Mouse (Mus musculus): ENCODE data around the gene 4930507D05Rik. TPM values are rescaled to one million over a fixed set of nuclear protein-coding genes. Genes with fewer than 3 reads are reported as not detected.

Gene 4930507D05Rik
- polyA plus RNA-seq (2014; fragmentation: Nextera tagmentation; extraction: Ambion mirVana), result 1.5 and 2.8 TPM in 2 replicates

DNA sequence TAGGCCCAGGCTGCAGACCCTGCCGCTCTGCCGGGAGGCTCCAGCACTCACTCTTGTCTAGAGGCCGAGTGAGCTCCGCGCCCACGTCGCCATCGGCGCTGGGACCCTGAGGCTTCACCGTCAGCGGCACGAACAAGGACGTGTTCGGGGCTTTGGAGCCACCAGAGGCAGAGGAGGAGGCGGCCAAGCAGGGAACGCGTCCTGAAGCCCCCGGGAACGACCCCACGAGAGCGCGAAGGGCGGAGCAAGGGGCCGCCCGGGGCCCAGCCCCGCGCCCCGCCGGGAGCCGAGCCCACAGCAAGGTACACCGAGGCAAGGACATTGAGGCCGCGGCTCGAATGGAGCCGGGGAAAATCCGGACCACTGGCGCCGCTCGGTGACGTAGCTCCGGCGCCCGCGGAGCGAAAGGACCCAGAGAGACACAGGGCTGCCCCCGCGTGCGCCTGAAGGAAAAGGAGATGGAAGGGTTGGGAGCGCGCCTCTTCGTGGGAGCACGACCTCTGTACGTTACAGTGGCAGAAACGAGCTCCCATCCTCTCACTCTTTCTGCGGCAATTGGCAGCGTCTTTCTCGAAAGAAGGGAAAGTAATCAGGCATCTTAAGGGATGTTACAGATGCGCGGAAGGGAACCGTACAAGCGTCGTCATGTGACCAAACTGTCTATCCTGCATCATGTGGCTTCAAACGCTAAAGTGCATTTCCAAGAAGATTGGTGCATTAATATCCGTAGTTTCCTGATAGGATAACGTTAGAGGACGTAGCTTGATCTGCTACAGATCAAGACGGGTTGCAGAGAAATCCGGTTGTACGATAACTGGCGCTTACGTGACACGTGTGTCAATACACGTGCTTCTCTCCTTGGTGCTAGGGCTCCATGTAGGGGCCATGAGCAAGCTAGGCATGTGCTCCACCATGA lies at the start of gene 4930507D05Rik, which contains the start of gene Supv3l1:
Gene 4930507D05Rik, plus strand, starts transcription at position 126 of the 916 bp plus-strand sequence.
Gene Supv3l1, minus strand, starts transcription at position 375 of the 916 bp plus-strand sequence.
- H3K9me3 ChIP-seq (ENCODE audit: control insufficient read depth, low read length), result no peaks in the 10 kb centered on the region
- H3K27ac ChIP-seq (ENCODE audit: low read depth, low read length), result peak within 1 kb of the TSS; percentile 87
- H3K9ac ChIP-seq (replicated peaks; ENCODE audit: low read depth, low read length), result peak within 1 kb of the TSS; percentile 83
- peaks cover 14% of the 10 kb centered on the region; the same call in 1 of the 2 replicates for H3K4me1 ChIP-seq (ENCODE audit: control insufficient read depth, insufficient read depth, low read length)
- H3K27me3 ChIP-seq (ENCODE audit: control insufficient read depth, insufficient read depth, low read length), result no peaks in the 10 kb centered on the region
- H3K4me2 ChIP-seq (ENCODE audit: low read depth, low read length), result peak within 1 kb of the TSS; percentile 49
- WGBS, result under 1% methylated on average over 72 of the region's 73 CpGs
- ATAC-seq (ENCODE audit: low read depth), result peak; percentile 94
- H3K4me3 ChIP-seq (ENCODE audit: low read depth, low read length), result peak within 1 kb of the TSS; percentile 76
- H3K36me3 ChIP-seq (ENCODE audit: control insufficient read depth, insufficient read depth, low read length), result peaks cover 23% of the 10 kb centered on the region

GRCm38 (mm10) chr10:62401641-62402111 lies 47.6 kb upstream of the 4930507D05Rik start:
- H3K27ac ChIP-seq (ENCODE audit: low read depth, low read length), result no peak overlapping the region
- ATAC-seq (ENCODE audit: low read depth), result no peak

GRCm38 (mm10) chr10:62404901-62405300 lies 44.4 kb upstream of the 4930507D05Rik start:
- no peaks in the 10 kb centered on the region for H3K27me3 ChIP-seq (ENCODE audit: control insufficient read depth, insufficient read depth, low read length)
- H3K4me2 ChIP-seq (ENCODE audit: low read depth, low read length), result peak overlapping the region; percentile 21; the same call in 1 of the 2 replicates
- H3K9me3 ChIP-seq (ENCODE audit: control insufficient read depth, low read length), result no peaks in the 10 kb centered on the region
- H3K4me1 ChIP-seq (ENCODE audit: control insufficient read depth, insufficient read depth, low read length), result no peaks in the 10 kb centered on the region
- no peak overlapping the region for H3K4me3 ChIP-seq (ENCODE audit: low read depth, low read length)
- H3K9ac ChIP-seq (replicated peaks; ENCODE audit: low read depth, low read length), result no peak overlapping the region
- WGBS, result 48% methylated on average over 14 of the region's 14 CpGs
- H3K27ac ChIP-seq (ENCODE audit: low read depth, low read length), result no peak overlapping the region
- H3K36me3 ChIP-seq (ENCODE audit: control insufficient read depth, insufficient read depth, low read length), result no peaks in the 10 kb centered on the region
- no peak for ATAC-seq (ENCODE audit: low read depth)

More at GRCm38 (mm10) chr10:62401641-62402111, 47.6 kb upstream of the 4930507D05Rik start:
- no peaks in the 10 kb centered on the region for H3K27me3 ChIP-seq (ENCODE audit: control insufficient read depth, insufficient read depth, low read length)
- H3K9ac ChIP-seq (replicated peaks; ENCODE audit: low read depth, low read length), result no peak overlapping the region
- H3K36me3 ChIP-seq (ENCODE audit: control insufficient read depth, insufficient read depth, low read length), result no peaks in the 10 kb centered on the region
- H3K4me2 ChIP-seq (ENCODE audit: low read depth, low read length), result no peak overlapping the region
- WGBS, result 84% methylated on average over 19 of the region's 19 CpGs
- no peaks in the 10 kb centered on the region for H3K9me3 ChIP-seq (ENCODE audit: control insufficient read depth, low read length)
- H3K4me3 ChIP-seq (ENCODE audit: low read depth, low read length), result no peak overlapping the region
- H3K4me1 ChIP-seq (ENCODE audit: control insufficient read depth, insufficient read depth, low read length), result no peaks in the 10 kb centered on the region

DNA sequence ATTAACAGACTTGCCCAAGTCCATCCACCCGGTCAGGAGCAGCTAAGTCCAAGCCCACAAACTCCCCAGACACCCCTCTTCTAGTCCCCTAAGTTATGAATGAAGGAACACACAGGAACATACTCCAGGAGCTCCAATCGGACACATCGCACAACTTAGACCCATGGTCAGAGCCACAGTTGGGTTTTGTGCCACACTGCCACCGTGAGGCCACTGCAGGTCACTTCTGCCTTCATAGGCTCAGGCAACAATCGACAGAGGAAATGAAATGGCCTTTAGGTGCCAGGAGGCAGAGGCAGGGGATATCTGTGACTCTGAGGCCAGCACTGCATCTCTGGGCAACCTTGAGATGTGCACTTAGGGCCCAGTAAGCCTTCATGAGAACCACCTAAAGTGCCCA lies 38.3 kb upstream of the 4930507D05Rik start:
- Histone ChIP-seq H3K9ac (replicated peaks; ENCODE audit: low read depth, low read length) (no peak overlapping the region), H3K27ac (ENCODE audit: low read depth, low read length) (no peak overlapping the region), H3K4me2 (ENCODE audit: low read depth, low read length) (no peak overlapping the region), H3K36me3 (ENCODE audit: control insufficient read depth, insufficient read depth, low read length) (no peaks in the 10 kb centered on the region), H3K4me3 (ENCODE audit: low read depth, low read length) (no peak overlapping the region), H3K27me3 (ENCODE audit: control insufficient read depth, insufficient read depth, low read length) (no peaks in the 10 kb centered on the region), H3K9me3 (ENCODE audit: control insufficient read depth, low read length) (no peaks in the 10 kb centered on the region), H3K4me1 (ENCODE audit: control insufficient read depth, insufficient read depth, low read length) (no peaks in the 10 kb centered on the region)
- WGBS, result 11% methylated on average over 5 of the region's 5 CpGs
- peak; percentile 76 for ATAC-seq (ENCODE audit: low read depth)

DNA sequence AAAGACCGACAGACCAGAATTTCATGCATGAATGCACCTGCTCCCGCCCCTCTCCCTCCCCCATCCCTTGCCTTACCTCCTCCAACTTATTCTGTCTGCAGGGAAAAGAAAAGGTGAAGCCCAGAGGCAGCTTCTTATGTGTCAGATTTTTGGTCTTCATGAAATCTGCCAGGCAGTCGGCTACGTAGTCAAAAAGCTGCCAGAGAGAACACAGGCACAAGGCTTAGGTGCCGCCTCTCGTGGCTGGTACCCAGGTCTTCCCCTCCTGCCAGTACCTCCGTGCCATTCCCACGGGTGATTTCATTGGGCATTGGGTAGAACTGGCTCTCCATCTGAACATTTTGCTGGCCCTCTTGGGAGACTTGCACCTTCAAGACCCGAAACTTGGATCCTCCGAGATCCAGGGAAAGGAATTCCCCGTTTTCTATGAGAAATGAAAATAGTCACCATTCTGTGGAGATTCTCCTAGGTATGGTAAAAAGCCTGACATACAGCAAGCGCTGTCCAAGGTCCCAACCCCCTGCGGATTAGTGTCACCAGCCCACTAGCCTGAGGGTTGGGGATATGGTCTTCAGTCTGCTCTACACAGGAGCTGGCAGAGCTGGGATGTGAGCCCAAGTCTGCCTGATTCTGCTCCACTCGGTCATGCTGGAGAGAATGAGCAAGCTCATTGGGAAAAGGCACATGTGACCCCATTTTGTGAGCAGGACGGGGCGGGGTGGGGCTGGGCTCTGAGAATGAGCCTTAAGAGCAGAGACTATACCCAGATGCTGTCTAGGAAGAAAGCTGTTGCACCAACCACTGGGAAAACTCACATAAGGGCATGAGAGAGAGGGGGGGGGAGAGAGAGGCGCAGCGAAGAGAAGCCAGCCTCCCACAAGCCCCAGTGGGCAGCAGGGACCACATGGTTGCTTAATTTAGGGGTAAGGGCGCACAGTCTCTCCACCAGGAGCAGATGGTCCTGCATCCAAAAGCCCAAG lies 37.6 kb upstream of the 4930507D05Rik start:
- Histone ChIP-seq H3K9me3 (ENCODE audit: control insufficient read depth, low read length) (no peaks in the 10 kb centered on the region), H3K9ac (replicated peaks; ENCODE audit: low read depth, low read length) (no peak overlapping the region), H3K27ac (ENCODE audit: low read depth, low read length) (no peak overlapping the region), H3K4me2 (ENCODE audit: low read depth, low read length) (no peak overlapping the region), H3K4me1 (ENCODE audit: control insufficient read depth, insufficient read depth, low read length) (no peaks in the 10 kb centered on the region), H3K4me3 (ENCODE audit: low read depth, low read length) (no peak overlapping the region), H3K36me3 (ENCODE audit: control insufficient read depth, insufficient read depth, low read length) (no peaks in the 10 kb centered on the region), H3K27me3 (ENCODE audit: control insufficient read depth, insufficient read depth, low read length) (no peaks in the 10 kb centered on the region)
- no peak for ATAC-seq (ENCODE audit: low read depth)
- 70% methylated on average over 19 of the region's 19 CpGs for WGBS

DNA sequence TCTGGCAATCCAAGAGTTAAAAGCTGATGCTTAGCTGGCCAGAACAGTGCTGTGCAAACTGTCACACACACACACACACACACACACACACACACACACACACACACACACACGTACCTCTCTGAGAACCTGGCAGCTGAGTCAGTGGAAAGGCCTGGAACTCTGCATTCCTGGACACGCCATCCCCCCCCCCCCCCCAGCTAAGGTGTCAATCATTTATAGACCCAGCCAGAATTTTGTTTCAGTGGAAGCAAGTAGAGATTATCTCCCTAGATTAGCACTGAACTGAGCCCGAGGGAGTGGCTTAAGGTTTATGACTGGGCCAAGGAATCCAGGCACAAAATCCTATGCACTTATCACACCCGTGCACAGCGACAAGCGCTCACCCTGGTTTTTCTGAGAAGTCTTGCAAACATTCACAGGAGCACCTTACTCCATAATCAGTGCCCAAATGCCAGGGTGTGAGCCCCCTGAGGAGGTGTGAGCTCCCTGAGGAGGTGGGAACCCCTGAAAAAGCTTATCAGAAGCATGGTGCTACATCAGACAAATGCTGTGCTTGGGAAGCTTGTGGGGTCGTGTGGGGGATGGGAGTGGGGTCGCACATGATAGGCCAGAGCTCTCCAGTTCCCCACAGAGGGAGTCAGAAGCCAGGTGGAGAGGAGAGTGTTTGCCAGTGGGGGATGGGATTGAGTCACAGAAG lies 36.2 kb upstream of the 4930507D05Rik start:
- no peak overlapping the region for H3K9ac ChIP-seq (replicated peaks; ENCODE audit: low read depth, low read length)
- WGBS, result 45% methylated on average over 8 of the region's 8 CpGs
- no peaks in the 10 kb centered on the region for H3K36me3 ChIP-seq (ENCODE audit: control insufficient read depth, insufficient read depth, low read length)
- H3K27ac ChIP-seq (ENCODE audit: low read depth, low read length), result no peak overlapping the region
- H3K4me3 ChIP-seq (ENCODE audit: low read depth, low read length), result no peak overlapping the region
- H3K4me2 ChIP-seq (ENCODE audit: low read depth, low read length), result no peak overlapping the region
- ATAC-seq (ENCODE audit: low read depth), result no peak
- no peaks in the 10 kb centered on the region for H3K4me1 ChIP-seq (ENCODE audit: control insufficient read depth, insufficient read depth, low read length)
- no peaks in the 10 kb centered on the region for H3K27me3 ChIP-seq (ENCODE audit: control insufficient read depth, insufficient read depth, low read length)
- no peaks in the 10 kb centered on the region for H3K9me3 ChIP-seq (ENCODE audit: control insufficient read depth, low read length)

DNA sequence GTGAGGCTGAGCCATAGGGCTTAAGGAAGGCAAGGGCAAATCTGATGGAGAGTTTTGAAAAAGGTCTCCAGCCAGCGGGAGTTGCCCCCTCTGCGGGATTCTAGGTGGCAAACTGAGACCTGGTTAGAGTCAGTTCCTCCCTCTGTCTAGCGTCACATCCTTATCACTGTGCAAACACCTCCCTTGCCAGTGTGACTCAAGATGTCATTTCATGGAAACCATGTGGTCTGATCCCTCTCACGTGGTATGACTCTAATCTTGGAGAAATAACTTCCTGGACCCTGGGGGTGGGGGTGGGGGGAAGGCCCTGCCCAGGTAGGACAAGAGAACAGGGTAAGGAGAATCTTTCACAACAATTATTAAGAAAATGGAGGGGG lies 35.7 kb upstream of the 4930507D05Rik start:
- Histone ChIP-seq H3K9ac (replicated peaks; ENCODE audit: low read depth, low read length) (no peak overlapping the region), H3K9me3 (ENCODE audit: control insufficient read depth, low read length) (no peaks in the 10 kb centered on the region), H3K27ac (ENCODE audit: low read depth, low read length) (no peak overlapping the region), H3K27me3 (ENCODE audit: control insufficient read depth, insufficient read depth, low read length) (no peaks in the 10 kb centered on the region), H3K36me3 (ENCODE audit: control insufficient read depth, insufficient read depth, low read length) (no peaks in the 10 kb centered on the region), H3K4me1 (ENCODE audit: control insufficient read depth, insufficient read depth, low read length) (no peaks in the 10 kb centered on the region), H3K4me3 (ENCODE audit: low read depth, low read length) (no peak overlapping the region), H3K4me2 (ENCODE audit: low read depth, low read length) (no peak overlapping the region)
- no peak for ATAC-seq (ENCODE audit: low read depth)
- 59% methylated on average over 4 of the region's 4 CpGs for WGBS

GRCm38 (mm10) chr10:62418831-62419356 lies 30.4 kb upstream of the 4930507D05Rik start:
- no peak for ATAC-seq (ENCODE audit: low read depth)
- 44% methylated on average over 7 of the region's 7 CpGs for whole genome bisulfite sequencing

More at GRCm38 (mm10) chr10:62418831-62419356, 30.4 kb upstream of the 4930507D05Rik start:
- no peaks in the 10 kb centered on the region for H3K9me3 ChIP-seq (ENCODE audit: control insufficient read depth, low read length)
- H3K36me3 ChIP-seq (ENCODE audit: control insufficient read depth, insufficient read depth, low read length), result no peaks in the 10 kb centered on the region
- H3K4me1 ChIP-seq (ENCODE audit: control insufficient read depth, insufficient read depth, low read length), result no peaks in the 10 kb centered on the region
- H3K9ac ChIP-seq (replicated peaks; ENCODE audit: low read depth, low read length), result no peak overlapping the region
- no peak overlapping the region for H3K4me2 ChIP-seq (ENCODE audit: low read depth, low read length)
- no peak overlapping the region for H3K27ac ChIP-seq (ENCODE audit: low read depth, low read length)
- no peak overlapping the region for H3K4me3 ChIP-seq (ENCODE audit: low read depth, low read length)
- H3K27me3 ChIP-seq (ENCODE audit: control insufficient read depth, insufficient read depth, low read length), result no peaks in the 10 kb centered on the region
